Mouse (Mus musculus): Measurements from ENCODE around the gene Pa2g4. TPM values are rescaled to one million over a fixed set of nuclear protein-coding genes. Genes with fewer than 3 reads are reported as not detected.

The Pa2g4 gene
- polyA plus RNA-seq, 1 experiment from 2014 or later, result 125 TPM

DNA sequence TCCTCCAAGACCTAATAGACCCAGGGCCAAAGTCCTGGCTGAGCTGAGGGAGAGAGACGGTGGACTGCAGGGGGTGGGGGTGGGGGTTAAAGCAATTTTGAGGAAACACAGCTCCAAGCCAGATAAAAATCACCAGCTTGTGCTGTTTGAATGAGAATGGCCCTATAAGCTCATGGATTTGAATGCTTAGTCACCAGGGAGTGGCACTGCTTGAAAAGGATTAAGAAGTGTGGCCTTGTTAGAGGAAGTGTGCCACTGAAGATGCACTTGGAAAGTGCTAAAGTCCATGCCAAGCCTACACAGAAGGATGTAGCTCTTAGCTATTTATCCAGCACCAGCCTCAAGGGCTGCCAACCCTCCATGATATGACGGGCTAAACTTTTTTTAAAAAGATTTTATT, 30.6 kb downstream of the Pa2g4 start:
- H3K27ac ChIP-seq (replicated peaks), result no peak overlapping the region
- no peak overlapping the region for H3K4me2 ChIP-seq
- H3K36me3 ChIP-seq, result no peaks in the 10 kb centered on the region
- H3K9ac ChIP-seq, result no peak overlapping the region
- H3K27me3 ChIP-seq (replicated peaks), result no peaks in the 10 kb centered on the region
- peaks cover 9% of the 10 kb centered on the region; the same call in 1 of the 2 replicates for H3K4me1 ChIP-seq
- WGBS, result 73% methylated on average over 2 of the region's 2 CpGs
- no peak overlapping the region for H3K4me3 ChIP-seq
- H3K9me3 ChIP-seq, result no peaks in the 10 kb centered on the region
- ATAC-seq (ENCODE audit: extremely low read depth, insufficient number of reproducible peaks, low FRiP score, low TSS enrichment), result no peak

DNA sequence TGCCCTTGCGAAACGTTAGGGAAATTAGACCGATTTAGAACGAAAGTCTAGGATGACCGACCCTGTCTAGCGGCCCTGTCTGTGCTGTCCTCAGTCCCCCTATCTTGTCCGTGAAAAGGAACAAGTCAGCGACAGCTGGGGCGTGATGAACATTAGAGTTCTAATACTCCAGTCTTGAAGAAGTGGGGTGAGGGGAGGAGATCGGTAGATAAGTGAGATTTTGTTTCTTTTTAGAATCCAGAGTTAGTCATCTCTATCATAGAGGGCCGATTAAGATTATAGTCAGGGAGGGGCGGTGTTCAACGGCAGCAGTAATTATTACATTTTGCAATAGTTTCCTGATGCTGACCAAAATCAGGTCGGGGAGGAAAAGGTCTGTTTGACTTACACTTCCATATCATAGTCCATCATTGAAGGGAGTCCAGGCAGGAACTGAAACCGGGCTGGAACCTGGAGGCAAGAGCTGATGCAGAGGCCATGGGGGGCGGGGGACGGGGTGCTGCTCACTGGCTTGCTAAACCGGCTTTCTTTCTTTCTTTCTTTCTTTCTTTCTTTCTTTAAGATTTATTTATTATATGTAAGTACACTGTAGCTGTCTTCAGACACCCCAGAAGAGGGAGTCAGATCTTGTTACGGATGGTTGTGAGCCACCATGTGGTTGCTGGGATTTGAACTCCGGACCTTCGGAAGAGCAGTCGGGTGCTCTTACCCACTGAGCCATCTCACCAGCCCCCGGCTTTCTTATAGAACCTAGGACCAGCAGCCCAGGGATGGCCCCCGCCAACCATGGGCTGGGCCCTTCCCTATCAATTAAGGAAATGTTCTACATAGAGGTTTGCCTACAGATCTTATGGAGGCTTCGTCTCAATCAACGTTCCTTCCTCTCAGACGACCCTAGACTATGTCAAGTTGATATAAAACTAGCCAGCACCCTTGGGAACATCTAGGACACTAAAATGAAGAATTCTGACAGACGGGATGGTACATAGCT, 39.1 kb downstream of the Pa2g4 start:
- H3K36me3 ChIP-seq, result peaks cover 14% of the 10 kb centered on the region
- ATAC-seq (ENCODE audit: extremely low read depth, insufficient number of reproducible peaks, low FRiP score, low TSS enrichment), result no peak

DNA sequence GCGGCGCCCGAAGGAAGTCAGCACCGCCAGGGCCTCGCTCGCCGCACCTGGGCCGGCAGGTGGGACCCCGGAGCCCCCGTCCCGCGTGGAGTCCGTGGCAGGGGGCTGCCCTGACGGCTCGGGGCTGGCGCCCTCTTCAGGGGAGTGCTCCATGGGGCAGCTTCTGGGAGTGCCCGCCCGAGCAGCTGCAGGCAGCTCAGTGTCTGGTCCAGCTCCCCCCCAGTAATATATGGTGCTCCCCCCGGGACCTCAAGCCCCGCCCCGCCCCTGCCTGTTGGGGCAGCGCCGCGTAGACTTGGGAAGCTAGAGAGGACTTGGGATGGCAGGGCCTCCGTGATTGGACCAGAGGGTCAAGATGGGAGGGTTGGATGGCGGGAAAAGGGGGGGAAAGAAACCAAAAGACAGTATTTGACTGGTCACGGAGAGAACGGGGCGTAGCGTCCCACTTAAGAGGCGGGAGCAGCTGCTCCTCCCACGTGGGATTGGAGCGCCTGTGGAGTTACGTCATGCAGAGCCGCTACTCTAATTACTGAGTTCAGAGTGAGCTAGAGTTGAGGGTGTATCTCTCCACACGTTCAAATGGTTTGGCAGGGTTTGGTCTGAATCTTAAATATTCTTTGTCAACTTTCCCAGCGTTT, 40.0 kb downstream of the Pa2g4 start, which contains the start of gene Esyt1:
Esyt1 (minus strand) TSS at position 201 of the 638 bp plus-strand sequence.
- WGBS, result under 1% methylated on average over 37 of the region's 37 CpGs

More for the DNA sequence above, 39.1 kb downstream of the Pa2g4 start:
- Histone ChIP-seq H3K27ac (replicated peaks) (peak overlapping the region; percentile 68), H3K27me3 (replicated peaks) (no peaks in the 10 kb centered on the region), H3K4me1 (peaks cover 18% of the 10 kb centered on the region), H3K4me3 (peak overlapping the region; percentile 77), H3K9me3 (no peaks in the 10 kb centered on the region), H3K9ac (peak overlapping the region; percentile 81), H3K4me2 (peak overlapping the region; percentile 89)
- 26% methylated on average over 28 of the region's 28 CpGs for WGBS

DNA sequence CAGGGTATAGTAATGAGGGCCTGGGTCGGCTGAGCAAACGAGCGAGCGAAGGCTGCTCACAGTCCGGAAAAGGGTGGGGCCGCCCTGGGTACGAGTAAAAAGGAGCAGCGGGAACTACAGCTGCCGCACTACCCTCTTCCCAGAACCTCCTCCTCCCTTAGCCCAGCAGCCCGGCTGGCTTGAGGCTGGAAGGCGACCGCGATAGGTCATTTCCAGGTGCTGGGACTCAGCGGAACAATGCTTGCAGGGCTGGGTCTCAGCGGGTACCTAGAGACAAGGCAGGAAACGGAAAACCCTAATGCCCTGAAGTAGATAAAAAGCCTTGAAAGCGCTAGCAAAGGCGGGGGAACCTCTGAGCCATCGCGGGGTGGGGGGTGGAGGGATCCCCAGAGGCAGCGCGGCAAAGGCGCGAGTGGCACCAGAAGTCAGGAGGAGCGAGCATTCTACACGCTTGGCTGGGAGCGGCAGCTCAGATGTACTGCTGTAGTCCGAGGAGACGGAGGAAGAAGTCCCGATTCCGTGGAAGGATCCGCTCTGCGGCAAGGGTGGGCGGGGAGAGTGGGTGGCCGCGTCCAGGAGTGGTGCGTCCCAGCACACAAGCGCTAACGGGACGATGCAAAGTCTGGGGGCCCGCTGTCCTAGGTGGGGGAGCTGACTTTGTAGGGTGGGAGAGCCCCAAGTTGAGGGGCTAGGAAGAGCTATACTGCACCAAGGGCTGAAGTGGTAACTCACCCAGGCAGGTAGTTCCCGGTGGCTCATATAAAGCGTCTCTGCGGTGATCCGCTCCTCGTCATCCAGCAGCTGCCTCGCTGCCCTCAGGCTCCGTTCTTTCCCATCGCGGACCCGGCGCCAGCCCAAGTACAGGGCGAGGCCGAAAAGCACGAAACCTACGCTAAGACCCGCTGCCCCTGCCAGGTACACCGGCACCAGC, 40.8 kb downstream of the Pa2g4 start:
- peak overlapping the region; percentile 88 for H3K9ac ChIP-seq
- H3K4me2 ChIP-seq, result peak overlapping the region; percentile 89
- H3K36me3 ChIP-seq, result peaks cover 31% of the 10 kb centered on the region
- peaks cover 18% of the 10 kb centered on the region for H3K4me1 ChIP-seq
- peak overlapping the region; percentile 77 for H3K4me3 ChIP-seq
- no peaks in the 10 kb centered on the region for H3K27me3 ChIP-seq (replicated peaks)
- WGBS, result under 1% methylated on average over 58 of the region's 58 CpGs
- peak overlapping the region; percentile 73 for H3K27ac ChIP-seq (replicated peaks)
- peak; percentile 3; the same call in 1 of the 2 replicates for ATAC-seq (ENCODE audit: extremely low read depth, insufficient number of reproducible peaks, low FRiP score, low TSS enrichment)
- no peaks in the 10 kb centered on the region for H3K9me3 ChIP-seq

More for the DNA sequence above, 40.0 kb downstream of the Pa2g4 start, which contains the start of gene Esyt1:
- Histone ChIP-seq H3K4me3 (peak within 1 kb of the TSS; percentile 77), H3K4me1 (peaks cover 18% of the 10 kb centered on the region), H3K27me3 (replicated peaks) (no peaks in the 10 kb centered on the region), H3K9me3 (no peaks in the 10 kb centered on the region), H3K36me3 (peaks cover 23% of the 10 kb centered on the region), H3K9ac (peak within 1 kb of the TSS; percentile 88), H3K27ac (replicated peaks) (peak within 1 kb of the TSS; percentile 73), H3K4me2 (peak within 1 kb of the TSS; percentile 89)
- peak; percentile 96 for ATAC-seq (ENCODE audit: extremely low read depth, insufficient number of reproducible peaks, low FRiP score, low TSS enrichment)

DNA sequence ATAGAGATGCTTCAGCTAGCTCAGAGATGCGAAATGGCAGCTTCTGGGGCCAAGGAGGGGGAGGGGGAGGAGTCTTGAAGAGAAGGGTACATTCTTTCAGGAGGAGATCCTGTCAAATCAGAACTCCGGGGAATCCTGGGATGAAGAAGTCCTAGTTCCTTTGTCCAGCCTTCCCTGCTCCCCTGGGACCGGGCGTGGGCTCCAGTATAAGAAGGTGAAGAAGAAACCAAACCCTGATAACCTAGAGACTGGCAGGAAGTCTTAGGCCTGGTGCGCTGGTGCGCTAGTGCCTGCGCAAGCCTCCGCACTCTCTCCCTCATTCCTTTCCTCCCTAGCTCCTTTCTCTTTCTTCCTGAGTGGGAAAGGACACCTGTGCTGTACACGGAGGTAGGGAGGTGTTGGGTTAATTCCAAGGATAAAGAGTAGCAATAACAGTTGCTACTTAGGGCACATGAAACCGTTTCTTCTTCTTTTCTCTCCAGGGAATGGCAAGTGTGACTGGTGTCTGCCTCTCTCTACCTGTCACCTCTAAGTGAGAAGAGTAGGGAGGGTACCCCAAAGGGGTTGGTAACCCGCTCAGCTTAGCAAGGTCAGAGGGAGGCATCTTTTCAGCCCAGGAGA, 41.6 kb downstream of the Pa2g4 start:
- Histone ChIP-seq H3K9ac (peak overlapping the region; percentile 88), H3K36me3 (peaks cover 38% of the 10 kb centered on the region), H3K9me3 (no peaks in the 10 kb centered on the region), H3K27me3 (replicated peaks) (no peaks in the 10 kb centered on the region), H3K27ac (replicated peaks) (peak overlapping the region; percentile 73; the same call in 1 of the 2 replicates), H3K4me3 (peak overlapping the region; percentile 77), H3K4me2 (peak overlapping the region; percentile 89), H3K4me1 (peaks cover 18% of the 10 kb centered on the region)
- 25% methylated on average over 11 of the region's 11 CpGs for WGBS
- no peak for ATAC-seq (ENCODE audit: extremely low read depth, insufficient number of reproducible peaks, low FRiP score, low TSS enrichment)

DNA sequence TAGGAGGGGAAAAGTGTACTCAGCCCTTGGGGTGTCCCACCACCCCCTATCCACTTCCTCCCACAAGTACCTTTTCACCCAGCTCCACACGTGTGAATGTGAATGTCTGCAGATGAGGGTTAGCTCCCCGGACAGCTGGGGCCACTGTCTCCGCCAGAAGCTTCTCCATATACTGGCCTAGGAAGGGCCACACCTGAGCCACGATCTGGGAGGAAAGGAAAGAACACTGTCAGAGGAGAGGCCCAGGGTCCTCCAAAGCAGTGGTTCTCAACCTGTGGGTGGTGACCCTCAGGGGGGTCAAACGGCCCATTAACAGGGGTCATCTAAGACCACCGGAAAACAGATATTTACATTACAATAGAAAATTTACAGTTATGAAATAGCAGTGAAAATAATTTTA, 43.4 kb downstream of the Pa2g4 start:
- Histone ChIP-seq H3K36me3 (peaks cover 55% of the 10 kb centered on the region), H3K4me1 (peaks cover 18% of the 10 kb centered on the region), H3K9ac (no peak overlapping the region), H3K27ac (replicated peaks) (no peak overlapping the region), H3K4me3 (no peak overlapping the region), H3K4me2 (no peak overlapping the region), H3K9me3 (no peaks in the 10 kb centered on the region), H3K27me3 (replicated peaks) (peaks cover 3% of the 10 kb centered on the region)
- WGBS, result 80% methylated on average over 6 of the region's 6 CpGs
- no peak for ATAC-seq (ENCODE audit: extremely low read depth, insufficient number of reproducible peaks, low FRiP score, low TSS enrichment)

DNA sequence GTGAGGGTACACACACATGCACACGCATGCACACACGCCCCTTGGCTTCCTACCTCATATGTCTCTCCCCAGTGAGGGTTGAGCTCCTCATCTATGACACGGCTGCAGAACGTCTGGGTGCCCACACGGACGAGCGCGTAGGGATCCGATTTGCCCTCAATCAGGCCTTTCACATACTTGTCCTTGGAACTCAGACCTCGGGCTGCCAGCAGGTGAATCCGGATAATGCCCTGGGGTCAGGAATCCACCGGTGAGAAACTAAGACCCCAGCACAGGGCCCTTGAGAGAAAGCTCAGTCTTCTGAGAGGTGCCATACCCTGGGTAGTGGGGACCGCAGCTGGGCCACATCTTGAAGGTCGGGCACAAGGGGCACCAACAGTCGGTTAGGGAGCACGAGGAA, 45.2 kb downstream of the Pa2g4 start:
- Histone ChIP-seq H3K4me2 (no peak overlapping the region), H3K27me3 (replicated peaks) (peaks cover 16% of the 10 kb centered on the region), H3K27ac (replicated peaks) (no peak overlapping the region), H3K9me3 (no peaks in the 10 kb centered on the region), H3K4me1 (peaks cover 12% of the 10 kb centered on the region), H3K36me3 (peaks cover 73% of the 10 kb centered on the region), H3K4me3 (no peak overlapping the region), H3K9ac (no peak overlapping the region)
- ATAC-seq (ENCODE audit: extremely low read depth, insufficient number of reproducible peaks, low FRiP score, low TSS enrichment), result no peak
- 81% methylated on average over 16 of the region's 16 CpGs for WGBS

DNA sequence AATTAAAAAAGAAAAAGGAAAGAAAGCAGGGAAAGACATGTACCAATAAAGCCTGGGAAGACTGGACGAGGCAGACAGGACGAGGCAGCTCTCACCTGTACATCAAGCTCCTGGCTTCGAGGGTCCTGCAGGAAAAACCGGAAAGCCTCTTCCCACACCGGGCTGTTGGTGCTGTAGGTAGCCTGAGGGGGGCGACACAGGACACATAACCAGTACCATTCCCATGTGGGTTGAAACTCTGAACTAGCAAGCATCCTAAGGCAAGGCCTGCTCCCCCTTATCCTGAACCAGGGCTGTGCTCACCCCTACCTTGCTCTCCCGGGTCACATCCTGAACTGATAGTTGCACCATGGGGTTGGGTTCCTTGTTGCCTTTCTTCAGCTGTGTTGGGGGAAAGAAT, 47.0 kb downstream of the Pa2g4 start:
- ATAC-seq (ENCODE audit: extremely low read depth, insufficient number of reproducible peaks, low FRiP score, low TSS enrichment), result no peak
- 75% methylated on average over 7 of the region's 7 CpGs for whole genome bisulfite sequencing
- H3K36me3 ChIP-seq, result peaks cover 87% of the 10 kb centered on the region
- peaks cover 3% of the 10 kb centered on the region for H3K4me1 ChIP-seq
- H3K9me3 ChIP-seq, result no peaks in the 10 kb centered on the region
- no peak overlapping the region for H3K9ac ChIP-seq
- H3K4me2 ChIP-seq, result no peak overlapping the region
- H3K27me3 ChIP-seq (replicated peaks), result peaks cover 16% of the 10 kb centered on the region
- H3K4me3 ChIP-seq, result no peak overlapping the region
- no peak overlapping the region for H3K27ac ChIP-seq (replicated peaks)

DNA sequence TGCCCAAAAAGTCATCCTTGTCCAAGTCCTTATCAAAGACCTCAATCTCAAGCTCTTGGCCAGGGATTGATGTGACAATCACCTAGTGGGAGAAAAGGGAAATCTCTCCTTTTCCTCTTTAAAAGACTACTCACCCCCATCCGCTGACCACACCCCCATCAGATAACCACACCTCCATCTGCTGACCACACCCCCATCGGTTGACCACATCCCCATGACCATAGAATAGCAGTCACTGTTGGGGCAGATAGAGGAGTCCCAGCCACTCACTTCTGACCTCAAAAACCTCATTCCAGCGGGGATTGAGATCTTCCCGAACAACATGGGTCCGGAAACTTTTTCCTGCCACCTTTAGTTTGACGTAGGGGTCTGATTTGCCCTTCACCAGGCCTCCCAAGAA, 49.1 kb downstream of the Pa2g4 start:
- H3K4me3 ChIP-seq, result no peak overlapping the region
- H3K4me1 ChIP-seq, result no peaks in the 10 kb centered on the region
- H3K4me2 ChIP-seq, result peak overlapping the region; percentile 57; the same call in 1 of the 2 replicates
- H3K27me3 ChIP-seq (replicated peaks), result peaks cover 16% of the 10 kb centered on the region
- WGBS, result 32% methylated on average over 6 of the region's 6 CpGs
- no peak overlapping the region for H3K9ac ChIP-seq
- no peaks in the 10 kb centered on the region for H3K9me3 ChIP-seq
- H3K27ac ChIP-seq (replicated peaks), result no peak overlapping the region
- peaks cover 95% of the 10 kb centered on the region for H3K36me3 ChIP-seq
- ATAC-seq (ENCODE audit: extremely low read depth, insufficient number of reproducible peaks, low FRiP score, low TSS enrichment), result no peak

DNA sequence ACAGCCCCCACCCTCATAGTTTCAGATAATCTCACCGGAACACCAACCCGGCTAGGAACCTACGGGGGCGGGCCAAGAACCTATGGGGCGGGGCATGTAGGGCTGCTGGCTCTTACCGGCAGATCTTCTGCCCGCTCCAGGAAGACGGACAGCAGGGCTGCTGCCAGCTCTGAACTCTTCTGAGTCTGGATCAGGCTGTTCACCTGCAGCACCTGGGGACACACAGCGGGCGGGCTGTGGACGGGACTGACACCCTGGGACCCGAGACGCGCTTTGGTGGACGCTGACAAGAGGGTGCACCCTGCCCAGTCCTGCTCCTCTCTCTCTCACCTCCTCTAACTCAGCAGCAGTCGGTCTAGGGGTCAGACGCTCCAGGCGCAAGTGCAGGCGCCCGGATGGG, 49.8 kb downstream of the Pa2g4 start:
- no peaks in the 10 kb centered on the region for H3K4me1 ChIP-seq
- H3K9me3 ChIP-seq, result no peaks in the 10 kb centered on the region
- H3K36me3 ChIP-seq, result peaks cover 95% of the 10 kb centered on the region
- 31% methylated on average over 20 of the region's 20 CpGs for WGBS
- peak overlapping the region; percentile 57 for H3K4me2 ChIP-seq
- H3K27me3 ChIP-seq (replicated peaks), result peaks cover 16% of the 10 kb centered on the region
- peak; percentile 28; the same call in 1 of the 2 replicates for ATAC-seq (ENCODE audit: extremely low read depth, insufficient number of reproducible peaks, low FRiP score, low TSS enrichment)
- H3K9ac ChIP-seq, result peak overlapping the region; percentile 44
- H3K4me3 ChIP-seq, result peak overlapping the region; percentile 8
- H3K27ac ChIP-seq (replicated peaks), result no peak overlapping the region
